Mouse (Mus musculus): ENCODE results near the gene Nrl. TPM values are rescaled to one million over a fixed set of nuclear protein-coding genes. Genes with fewer than 3 reads are reported as not detected.
A peak's percentile ranks its signal among the peaks of the same experiment; 100 is the strongest.

Gene Nrl
- polyA plus RNA-seq (2012; rRNA removed) (not detected in 2 replicates), polyA plus RNA-seq (2014; fragmentation: Nextera tagmentation; extraction: Ambion mirVana) (not detected in 2 replicates)

- H3K4me1 ChIP-seq (replicated peaks; ENCODE audit: control insufficient read depth in 2 of 2, insufficient read depth in 2 of 2, low read length in 1 of 2), result no peaks in the 10 kb centered on the region; a peak in 1 of 4 replicates
- no peak within 1 kb of the TSS for H3K27ac ChIP-seq
- no peaks in the 10 kb centered on the region for H3K9me3 ChIP-seq (ENCODE audit: control insufficient read depth, low read length)
- H3K4me2 ChIP-seq (ENCODE audit: low read depth), result no peak within 1 kb of the TSS
- no peak within 1 kb of the TSS for H3K9ac ChIP-seq (replicated peaks)
- no peak for TF ChIP-seq CTCF (IDR thresholded peaks at IDR 0.05; ENCODE audit: low read depth)
- TF ChIP-seq EP300 (IDR thresholded peaks at IDR 0.05; ENCODE audit: low read depth), result no peak
- WGBS (ENCODE audit: insufficient replicate concordance), result 20% methylated on average over 8 of the region's 8 CpGs
- H3K4me3 ChIP-seq (ENCODE audit: insufficient read depth in 1 of 2, low read depth in 2 of 2, low read length in 2 of 2), result no peak within 1 kb of the TSS
- H3K36me3 ChIP-seq (replicated peaks; ENCODE audit: control insufficient read depth, insufficient read depth, low read depth), result no peaks in the 10 kb centered on the region
- ATAC-seq (ENCODE audit: insufficient read depth) (no peak), DNase-seq (ENCODE audit: low read depth in 3 of 3, low spot score in 3 of 3) (no peak)
- peaks cover 44% of the 10 kb centered on the region for H3K27me3 ChIP-seq (ENCODE audit: control insufficient read depth, insufficient read depth, low read length)
Observed at GRCm38 (mm10) chr14:55524785-55525184, at the start of gene Nrl. Gene Nrl (minus strand): TSS chr14:55524981.

- no peak for ATAC-seq (ENCODE audit: insufficient read depth)
- DNase-seq (ENCODE audit: low read depth in 3 of 3, low spot score in 3 of 3), result no peak
- H3K4me3 ChIP-seq (ENCODE audit: insufficient read depth in 1 of 2, low read depth in 2 of 2, low read length in 2 of 2), result no peak overlapping the region
- H3K36me3 ChIP-seq (replicated peaks; ENCODE audit: control insufficient read depth, insufficient read depth, low read depth), result peaks cover 15% of the 10 kb centered on the region
- H3K4me1 ChIP-seq (replicated peaks; ENCODE audit: control insufficient read depth in 2 of 2, insufficient read depth in 2 of 2, low read length in 1 of 2), result peaks cover 0 to 1% of the 10 kb centered on the region in 2 experiments; a peak in 2 of 4 replicates
- no peak overlapping the region for H3K4me2 ChIP-seq (ENCODE audit: low read depth)
- no peak for TF ChIP-seq CTCF (IDR thresholded peaks at IDR 0.05; ENCODE audit: low read depth)
- no peak for TF ChIP-seq EP300 (IDR thresholded peaks at IDR 0.05; ENCODE audit: low read depth)
- H3K9ac ChIP-seq (replicated peaks), result no peak overlapping the region
- no peaks in the 10 kb centered on the region for H3K9me3 ChIP-seq (ENCODE audit: control insufficient read depth, low read length)
- H3K27ac ChIP-seq, result no peak overlapping the region
- H3K27me3 ChIP-seq (ENCODE audit: control insufficient read depth, insufficient read depth, low read length), result no peaks in the 10 kb centered on the region
Observed at GRCm38 (mm10) chr14:55571760-55572159, 47.0 kb upstream of the Nrl start.

GRCm38 (mm10) chr14:55570588-55570987, 45.8 kb upstream of the Nrl start:
- no peak for ATAC-seq (ENCODE audit: insufficient read depth)
- Histone ChIP-seq H3K9me3 (ENCODE audit: control insufficient read depth, low read length) (no peaks in the 10 kb centered on the region), H3K27me3 (ENCODE audit: control insufficient read depth, insufficient read depth, low read length) (no peaks in the 10 kb centered on the region), H3K9ac (replicated peaks) (no peak overlapping the region), H3K4me2 (ENCODE audit: low read depth) (no peak overlapping the region), H3K4me3 (ENCODE audit: insufficient read depth in 1 of 2, low read depth in 2 of 2, low read length in 2 of 2) (no peak overlapping the region), H3K36me3 (replicated peaks; ENCODE audit: control insufficient read depth, insufficient read depth, low read depth) (peaks cover 27% of the 10 kb centered on the region), H3K27ac (no peak overlapping the region), H3K4me1 (replicated peaks; ENCODE audit: control insufficient read depth in 2 of 2, insufficient read depth in 2 of 2, low read length in 1 of 2) (peaks cover 0 to 1% of the 10 kb centered on the region in 2 experiments; a peak in 2 of 4 replicates)
- DNase-seq (ENCODE audit: low read depth in 3 of 3, low spot score in 3 of 3), result no peak
- WGBS (ENCODE audit: insufficient replicate concordance), result 73% methylated on average over 2 of the region's 2 CpGs
- TF ChIP-seq EP300 (IDR thresholded peaks at IDR 0.05; ENCODE audit: low read depth) (no peak), CTCF (IDR thresholded peaks at IDR 0.05; ENCODE audit: low read depth) (no peak)

- Histone ChIP-seq H3K27me3 (ENCODE audit: control insufficient read depth, insufficient read depth, low read length) (no peaks in the 10 kb centered on the region), H3K4me1 (replicated peaks; ENCODE audit: control insufficient read depth in 2 of 2, insufficient read depth in 2 of 2, low read length in 1 of 2) (peaks cover 0 to 1% of the 10 kb centered on the region in 2 experiments; a peak in 2 of 4 replicates), H3K9ac (replicated peaks) (no peak overlapping the region), H3K4me2 (ENCODE audit: low read depth) (no peak overlapping the region), H3K4me3 (ENCODE audit: insufficient read depth in 1 of 2, low read depth in 2 of 2, low read length in 2 of 2) (no peak overlapping the region), H3K27ac (no peak overlapping the region), H3K9me3 (ENCODE audit: control insufficient read depth, low read length) (no peaks in the 10 kb centered on the region), H3K36me3 (replicated peaks; ENCODE audit: control insufficient read depth, insufficient read depth, low read depth) (peaks cover 45% of the 10 kb centered on the region)
- 80% methylated on average over 3 of the region's 3 CpGs for WGBS (ENCODE audit: insufficient replicate concordance)
- TF ChIP-seq CTCF (IDR thresholded peaks at IDR 0.05; ENCODE audit: low read depth), result no peak
- TF ChIP-seq EP300 (IDR thresholded peaks at IDR 0.05; ENCODE audit: low read depth), result no peak
- DNase-seq (ENCODE audit: low read depth in 3 of 3, low spot score in 3 of 3), result no peak
- no peak for ATAC-seq (ENCODE audit: insufficient read depth)
Observed at GRCm38 (mm10) chr14:55567496-55567895, 42.7 kb upstream of the Nrl start.

- TF ChIP-seq EP300 (IDR thresholded peaks at IDR 0.05; ENCODE audit: low read depth), result no peak
- TF ChIP-seq CTCF (IDR thresholded peaks at IDR 0.05; ENCODE audit: low read depth), result peak; percentile 38
- no peak overlapping the region for H3K4me2 ChIP-seq (ENCODE audit: low read depth)
- 74% methylated on average over 3 of the region's 3 CpGs for WGBS (ENCODE audit: insufficient replicate concordance)
- H3K4me3 ChIP-seq (ENCODE audit: insufficient read depth in 1 of 2, low read depth in 2 of 2, low read length in 2 of 2), result no peak overlapping the region
- H3K4me1 ChIP-seq (replicated peaks; ENCODE audit: control insufficient read depth in 2 of 2, insufficient read depth in 2 of 2, low read length in 1 of 2), result peaks cover 9 to 13% of the 10 kb centered on the region in 2 experiments; a peak in 3 of 4 replicates
- no peak overlapping the region for H3K27ac ChIP-seq
- ATAC-seq (ENCODE audit: insufficient read depth), result no peak
- no peak overlapping the region for H3K9ac ChIP-seq (replicated peaks)
- no peaks in the 10 kb centered on the region for H3K9me3 ChIP-seq (ENCODE audit: control insufficient read depth, low read length)
- no peak for DNase-seq (ENCODE audit: low read depth in 3 of 3, low spot score in 3 of 3)
- peaks cover 45% of the 10 kb centered on the region for H3K36me3 ChIP-seq (replicated peaks; ENCODE audit: control insufficient read depth, insufficient read depth, low read depth)
- H3K27me3 ChIP-seq (ENCODE audit: control insufficient read depth, insufficient read depth, low read length), result no peaks in the 10 kb centered on the region
Observed at GRCm38 (mm10) chr14:55565748-55566147, 41.0 kb upstream of the Nrl start.
